Mouse (Mus musculus): ENCODE data around the gene Gcgr.

Gene Gcgr

GRCm38 (mm10) chr11:120535804-120536203 lies 5.3 kb downstream of the Gcgr start:
- in situ Hi-C loops (cut with MseI, MboI): no loop called here

GRCm38 (mm10) chr11:120538485-120538884 lies 8.0 kb downstream of the Gcgr start:
- in situ Hi-C loops (cut with MseI, MboI): no loop called here

GRCm38 (mm10) chr11:120538955-120539284 lies 8.4 kb downstream of the Gcgr start:
- in situ Hi-C loops (cut with MseI, MboI): no loop called here

- in situ Hi-C loops (cut with MseI, MboI): no loop called here
These were observed 9.0 kb downstream of the Gcgr start for GRCm38 (mm10) chr11:120539285-120540014.

GRCm38 (mm10) chr11:120541907-120542306 lies 11.4 kb downstream of the Gcgr start:
- in situ Hi-C loops (cut with MseI, MboI): no loop called here

GRCm38 (mm10) chr11:120542376-120542775 lies 11.9 kb downstream of the Gcgr start:
- in situ Hi-C loops (cut with MseI, MboI): no loop called here

GRCm38 (mm10) chr11:120545964-120546363 lies 15.5 kb downstream of the Gcgr start:
- in situ Hi-C loops (cut with MseI, MboI): no loop called here

- in situ Hi-C loops (cut with MseI, MboI): no loop called here
These were observed 17.0 kb downstream of the Gcgr start for GRCm38 (mm10) chr11:120547469-120547868.

- in situ Hi-C loops (cut with MseI, MboI): no loop called here
These were observed 17.7 kb downstream of the Gcgr start for GRCm38 (mm10) chr11:120548214-120548613.

- in situ Hi-C loops (cut with MseI, MboI): no loop called here
These were observed 18.3 kb downstream of the Gcgr start for GRCm38 (mm10) chr11:120548786-120549167.

GRCm38 (mm10) chr11:120549168-120549945 lies 18.9 kb downstream of the Gcgr start, which contains the start of gene Mcrip1:
Gene Mcrip1 (minus strand): TSS chr11:120549727.
- in situ Hi-C loops (cut with MseI, MboI): no loop called here

GRCm38 (mm10) chr11:120549986-120550809 lies 19.7 kb downstream of the Gcgr start:
- in situ Hi-C loops (cut with MseI, MboI): no loop called here

- in situ Hi-C loops (cut with MseI, MboI): no loop called here
These were observed 20.4 kb downstream of the Gcgr start, which contains the start of gene Ppp1r27 for GRCm38 (mm10) chr11:120550810-120551440. Gene Ppp1r27 (minus strand): TSS chr11:120551132.

GRCm38 (mm10) chr11:120552736-120553135 lies 22.2 kb downstream of the Gcgr start:
- in situ Hi-C loops (cut with MseI, MboI): no loop called here

- in situ Hi-C loops (cut with MseI, MboI): loop anchor here in 1 of 2 experiments (5.0 kb wide), 1 partner anchor 33 kb away; no protein-coding TSS in a partner anchor
These were observed 24.3 kb downstream of the Gcgr start for GRCm38 (mm10) chr11:120554834-120555233.

- in situ Hi-C loops (cut with MseI, MboI): loop anchor here in 1 of 2 experiments (5.0 kb wide), 1 partner anchor 33 kb away; no protein-coding TSS in a partner anchor
These were observed 24.8 kb downstream of the Gcgr start for GRCm38 (mm10) chr11:120555260-120555659.

- in situ Hi-C loops (cut with MseI, MboI): loop anchor here in 1 of 2 experiments (5.0 kb wide), 1 partner anchor 37 kb away; no protein-coding TSS in a partner anchor
These were observed 28.3 kb downstream of the Gcgr start for GRCm38 (mm10) chr11:120558843-120559242.

GRCm38 (mm10) chr11:120560952-120561728 lies 30.6 kb downstream of the Gcgr start:
- in situ Hi-C loops (cut with MseI, MboI): no loop called here

- in situ Hi-C loops (cut with MseI, MboI): no loop called here
These were observed 32.5 kb downstream of the Gcgr start for GRCm38 (mm10) chr11:120562949-120563348.

- in situ Hi-C loops (cut with MseI, MboI): no loop called here
These were observed 34.6 kb downstream of the Gcgr start for GRCm38 (mm10) chr11:120565114-120565513.

All from mouse trophoblast stem cell (cell line).